Mouse (Mus musculus) heart, embryonic 13.5 days (tissue): Measurements from ENCODE around the gene Vps37c. TPM values are rescaled to one million over a fixed set of nuclear protein-coding genes. Genes with fewer than 3 reads are reported as not detected.

ENCODE experiments used
- ATAC-seq: fragments of 200-750 bp; cut with Nextera tagmentation; 2 replicates; pipeline ENCODE4 v1.8.0; 2017; ENCODE audit warnings: moderate TSS enrichment; ENCODE audit not compliant: insufficient number of reproducible peaks, low FRiP score, low TSS enrichment; ENCODE audit errors: extremely low read depth
- H3K27ac ChIP-seq: fragments of 300-500 bp; sonication (generic); replicated peaks from 2 replicates; pipeline ENCODE4 v1.5.1; 2015; ENCODE audit warnings: moderate library complexity, mild to moderate bottlenecking, inconsistent platforms
- H3K27me3 ChIP-seq: fragments of 300-500 bp; sonication (generic); replicated peaks from 2 replicates; pipeline ENCODE4 v1.6.1; 2015; ENCODE audit warnings: mild to moderate bottlenecking, inconsistent platforms
- H3K36me3 ChIP-seq: fragments of 300-500 bp; sonication (generic); 2 replicates; pipeline ENCODE4 v1.6.1; 2015; ENCODE audit warnings: mild to moderate bottlenecking, inconsistent platforms
- H3K4me1 ChIP-seq: fragments of 300-500 bp; sonication (generic); 2 replicates; pipeline ENCODE4 v1.6.1; 2015; ENCODE audit warnings: inconsistent platforms
- H3K4me2 ChIP-seq: fragments of 300-500 bp; sonication (generic); 2 replicates; pipeline ENCODE4 v1.6.1; 2015; ENCODE audit warnings: inconsistent platforms, mild to moderate bottlenecking, moderate library complexity
- H3K4me3 ChIP-seq: fragments of 300-500 bp; sonication (generic); 2 replicates; pipeline ENCODE4 v1.5.1; 2015; ENCODE audit warnings: moderate library complexity, mild to moderate bottlenecking, inconsistent platforms
- H3K9ac ChIP-seq: fragments of 300-500 bp; sonication (generic); 2 replicates; pipeline ENCODE4 v1.6.1; 2015; ENCODE audit warnings: inconsistent platforms, mild to moderate bottlenecking, moderate library complexity
- H3K9me3 ChIP-seq: fragments of 300-500 bp; sonication (generic); 2 replicates; pipeline ENCODE4 v1.6.1; 2016; ENCODE audit warnings: inconsistent platforms
- WGBS: fragments of 180-500 bp; shearing (Covaris S2); methylation state at CpG from one replicate; pipeline ENCODE4 v1.1.7; 2015; ENCODE audit warnings: mixed read lengths; 5-methylcytosine and 5-hydroxymethylcytosine counted together
- polyA plus RNA-seq: library from polyadenylated mRNA; unstranded; fragments of >200 nt; fragmentation: Nextera tagmentation; extraction: Ambion mirVana; gene quantifications from 2 replicates; pipeline ENCODE4 v1.2.1, GENCODE M21; 2015

Gene Vps37c
- polyA plus RNA-seq, 1 experiment from 2014 or later = 28.4 TPM

DNA sequence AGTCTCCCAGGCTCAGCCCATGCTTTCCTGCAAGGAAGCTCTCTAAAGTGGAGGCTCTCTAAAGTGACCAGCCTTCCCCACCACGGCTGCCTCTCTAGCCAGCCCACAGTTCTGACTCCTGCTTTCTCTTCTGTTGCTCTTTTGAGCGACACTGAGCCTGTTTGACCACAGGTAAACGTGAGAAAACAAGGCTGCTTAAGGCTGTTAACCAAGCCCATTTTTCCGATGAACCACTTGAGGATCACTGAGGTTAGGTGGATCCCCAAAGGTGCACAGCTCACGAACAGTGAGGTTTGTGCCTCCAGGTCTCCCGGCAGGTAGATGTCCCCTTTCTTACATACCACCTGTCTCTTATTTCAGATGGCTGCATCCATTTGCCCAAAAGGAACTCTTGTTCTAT, 53.6 kb downstream of the Vps37c start:
- Histone ChIP-seq H3K27me3 (no peaks in the 10 kb centered on the region), H3K36me3 (no peaks in the 10 kb centered on the region), H3K4me2 (no peak overlapping the region), H3K27ac (no peak overlapping the region), H3K9ac (no peak overlapping the region), H3K9me3 (no peaks in the 10 kb centered on the region), H3K4me3 (no peak overlapping the region), H3K4me1 (peaks cover 8% of the 10 kb centered on the region)
- ATAC-seq = no peak
- 72% methylated on average over 6 of the region's 6 CpGs for WGBS

- H3K4me1 ChIP-seq = peaks cover 8% of the 10 kb centered on the region
- H3K4me3 ChIP-seq = no peak overlapping the region
- H3K27me3 ChIP-seq = no peaks in the 10 kb centered on the region
- H3K4me2 ChIP-seq = no peak overlapping the region
- H3K9ac ChIP-seq = no peak overlapping the region
- no peak overlapping the region for H3K27ac ChIP-seq
- no peaks in the 10 kb centered on the region for H3K36me3 ChIP-seq
- 55% methylated on average over 3 of the region's 3 CpGs for WGBS
- no peak for ATAC-seq
- no peaks in the 10 kb centered on the region for H3K9me3 ChIP-seq
Observed at GRCm38 (mm10) chr19:10742565-10742964, 54.0 kb downstream of the Vps37c start.

DNA sequence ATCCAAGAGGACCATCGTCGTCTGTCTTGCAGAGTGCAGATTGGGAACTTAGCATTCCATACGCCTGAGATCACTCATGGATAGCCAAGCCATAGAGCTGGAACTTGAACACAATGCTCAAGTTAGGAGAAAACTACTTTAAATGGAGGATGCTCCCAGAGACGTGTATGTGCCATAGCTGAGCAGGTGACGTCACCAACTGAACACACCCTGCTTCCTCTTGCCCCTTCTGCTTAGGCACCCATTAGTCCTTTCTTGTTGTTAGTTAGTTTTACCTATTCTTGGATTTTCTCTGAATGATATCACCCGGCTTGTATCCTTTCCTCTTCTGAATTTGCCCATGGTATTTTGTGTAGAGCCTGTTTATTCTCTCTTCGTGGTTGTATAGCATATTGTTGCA, 58.6 kb downstream of the Vps37c start:
- Histone ChIP-seq H3K9ac (no peak overlapping the region), H3K27ac (no peak overlapping the region), H3K27me3 (no peaks in the 10 kb centered on the region), H3K4me1 (no peaks in the 10 kb centered on the region), H3K36me3 (no peaks in the 10 kb centered on the region), H3K4me3 (no peak overlapping the region), H3K9me3 (no peaks in the 10 kb centered on the region), H3K4me2 (no peak overlapping the region)
- WGBS = 62% methylated on average over 7 of the region's 7 CpGs
- ATAC-seq = no peak

DNA sequence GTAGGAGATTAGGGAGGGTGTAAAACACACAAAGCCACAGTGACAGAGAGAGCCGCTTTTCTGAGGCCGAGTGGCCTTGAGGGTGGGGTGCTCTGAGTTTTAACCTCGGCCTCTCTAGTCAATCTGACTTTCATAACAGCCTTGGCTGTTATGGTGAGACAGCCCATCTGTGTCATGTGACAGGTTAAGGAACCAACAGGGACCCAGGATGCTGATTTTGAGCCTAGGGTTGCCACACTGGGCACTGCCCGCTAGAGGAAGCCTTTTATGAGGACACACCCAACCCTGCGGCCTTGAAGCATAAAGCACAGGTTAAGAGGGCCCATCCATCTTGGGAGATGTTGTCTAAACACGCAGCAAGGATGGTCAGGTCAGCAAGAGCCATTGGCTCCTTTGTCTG, 59.2 kb downstream of the Vps37c start:
- no peak for ATAC-seq
- no peaks in the 10 kb centered on the region for H3K9me3 ChIP-seq
- WGBS = 79% methylated on average over 6 of the region's 6 CpGs
- H3K9ac ChIP-seq = no peak overlapping the region
- no peaks in the 10 kb centered on the region for H3K4me1 ChIP-seq
- H3K27me3 ChIP-seq = no peaks in the 10 kb centered on the region
- H3K36me3 ChIP-seq = no peaks in the 10 kb centered on the region
- no peak overlapping the region for H3K4me2 ChIP-seq
- no peak overlapping the region for H3K4me3 ChIP-seq
- no peak overlapping the region for H3K27ac ChIP-seq

DNA sequence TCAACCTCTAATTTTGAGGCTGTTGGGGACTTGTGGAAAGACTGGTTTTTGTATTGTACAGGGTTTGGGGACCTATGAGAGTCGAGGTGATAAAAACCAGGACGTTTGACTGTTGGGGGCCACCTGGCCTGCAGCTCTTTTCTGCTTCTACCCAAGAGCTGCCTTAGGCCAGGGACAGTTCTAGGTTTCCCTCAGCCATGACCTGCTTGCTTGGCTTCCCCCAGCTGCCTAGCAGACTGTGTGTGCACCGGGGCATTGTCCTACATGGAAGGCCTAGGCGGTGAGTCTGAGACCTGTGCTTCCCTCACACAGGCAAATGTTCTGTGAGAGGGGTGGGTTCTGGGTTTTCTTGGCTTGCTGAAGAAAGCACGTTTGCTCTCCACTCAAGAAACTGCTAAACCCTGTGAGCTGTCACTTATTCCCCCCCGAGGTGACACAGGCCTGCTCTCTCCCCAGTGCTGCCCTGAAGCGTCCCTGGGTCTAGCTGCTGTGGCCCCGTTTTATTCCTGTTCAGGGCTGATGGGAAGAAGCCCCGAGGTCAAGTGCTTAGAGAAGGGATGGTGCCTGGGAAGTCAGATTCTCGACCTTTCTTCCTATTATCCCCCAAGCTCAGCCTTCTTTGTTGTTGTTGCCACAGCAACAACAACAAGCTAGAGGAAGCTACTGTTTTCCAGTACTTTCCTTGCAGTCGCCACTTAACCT, 60.0 kb downstream of the Vps37c start:
- no peaks in the 10 kb centered on the region for H3K9me3 ChIP-seq
- WGBS = 62% methylated on average over 11 of the region's 11 CpGs
- no peak overlapping the region for H3K4me2 ChIP-seq
- no peak overlapping the region for H3K27ac ChIP-seq
- H3K27me3 ChIP-seq = no peaks in the 10 kb centered on the region
- no peaks in the 10 kb centered on the region for H3K4me1 ChIP-seq
- ATAC-seq = no peak
- H3K4me3 ChIP-seq = no peak overlapping the region
- H3K9ac ChIP-seq = no peak overlapping the region
- H3K36me3 ChIP-seq = no peaks in the 10 kb centered on the region

GRCm38 (mm10) chr19:10749295-10749694, 60.8 kb downstream of the Vps37c start:
- H3K36me3 ChIP-seq = no peaks in the 10 kb centered on the region
- no peak for ATAC-seq
- H3K27me3 ChIP-seq = no peaks in the 10 kb centered on the region
- no peak overlapping the region for H3K4me2 ChIP-seq
- H3K4me3 ChIP-seq = no peak overlapping the region
- no peak overlapping the region for H3K27ac ChIP-seq
- H3K9ac ChIP-seq = no peak overlapping the region
- H3K4me1 ChIP-seq = no peaks in the 10 kb centered on the region
- no peaks in the 10 kb centered on the region for H3K9me3 ChIP-seq
- 79% methylated on average over 6 of the region's 6 CpGs for WGBS

DNA sequence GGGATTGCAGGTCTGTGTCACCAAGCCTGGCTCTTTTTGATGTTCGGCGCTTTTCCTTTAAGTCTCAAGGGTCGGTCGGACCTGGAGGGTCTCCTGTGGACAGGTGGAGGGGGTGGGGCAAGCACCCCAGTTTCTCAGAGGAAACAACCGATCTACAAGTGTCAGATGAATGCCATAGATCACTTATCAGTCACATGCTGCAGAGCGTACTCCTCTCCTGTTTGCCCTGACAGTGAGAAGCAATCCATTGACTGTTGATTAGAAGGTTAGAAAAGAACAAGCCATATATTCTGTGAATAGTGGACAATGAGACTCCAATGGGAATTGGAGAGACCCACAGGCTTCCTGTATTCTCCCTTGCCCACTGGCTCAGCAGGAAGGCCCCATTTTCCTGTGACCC, 61.6 kb downstream of the Vps37c start:
- no peak overlapping the region for H3K27ac ChIP-seq
- no peak for ATAC-seq
- 76% methylated on average over 6 of the region's 6 CpGs for WGBS

GRCm38 (mm10) chr19:10751607-10752006, 63.1 kb downstream of the Vps37c start:
- no peaks in the 10 kb centered on the region for H3K4me1 ChIP-seq
- no peak overlapping the region for H3K4me3 ChIP-seq
- no peaks in the 10 kb centered on the region for H3K27me3 ChIP-seq
- WGBS = 83% methylated on average over 1 of the region's 1 CpGs
- H3K27ac ChIP-seq = no peak overlapping the region
- H3K9ac ChIP-seq = no peak overlapping the region
- no peaks in the 10 kb centered on the region for H3K36me3 ChIP-seq
- H3K4me2 ChIP-seq = no peak overlapping the region
- H3K9me3 ChIP-seq = no peaks in the 10 kb centered on the region
- ATAC-seq = no peak

More for the DNA sequence above, 61.6 kb downstream of the Vps37c start:
- H3K9ac ChIP-seq = no peak overlapping the region
- H3K27me3 ChIP-seq = no peaks in the 10 kb centered on the region
- no peaks in the 10 kb centered on the region for H3K36me3 ChIP-seq
- H3K4me1 ChIP-seq = no peaks in the 10 kb centered on the region
- no peak overlapping the region for H3K4me3 ChIP-seq
- no peaks in the 10 kb centered on the region for H3K9me3 ChIP-seq
- H3K4me2 ChIP-seq = no peak overlapping the region

DNA sequence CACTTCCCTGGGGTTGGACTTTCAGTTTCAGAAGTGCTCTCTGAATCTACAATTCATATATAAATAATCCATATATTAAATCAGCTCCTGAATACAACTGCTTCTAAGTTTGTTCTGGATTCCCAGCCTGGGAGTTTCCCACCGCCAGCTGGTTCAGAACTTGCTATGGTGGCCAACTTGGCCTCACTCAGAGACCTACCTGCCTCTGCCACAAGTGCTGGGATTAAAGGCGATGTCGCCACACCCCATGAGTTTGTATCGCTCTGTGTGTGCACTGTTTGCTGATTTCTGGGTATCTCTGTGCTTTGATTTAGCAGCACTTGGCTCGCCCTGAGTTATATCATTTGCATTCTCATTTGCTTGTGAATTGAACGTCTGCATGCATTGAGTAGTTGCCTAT, 63.6 kb downstream of the Vps37c start:
- Histone ChIP-seq H3K4me1 (no peaks in the 10 kb centered on the region), H3K9ac (no peak overlapping the region), H3K27ac (no peak overlapping the region), H3K4me3 (no peak overlapping the region), H3K9me3 (no peaks in the 10 kb centered on the region), H3K27me3 (no peaks in the 10 kb centered on the region), H3K36me3 (no peaks in the 10 kb centered on the region), H3K4me2 (no peak overlapping the region)
- no peak for ATAC-seq
- 85% methylated on average over 6 of the region's 6 CpGs for WGBS

GRCm38 (mm10) chr19:10752646-10753045, 64.1 kb downstream of the Vps37c start:
- Histone ChIP-seq H3K9ac (no peak overlapping the region), H3K27ac (no peak overlapping the region), H3K36me3 (no peaks in the 10 kb centered on the region), H3K4me1 (no peaks in the 10 kb centered on the region), H3K4me2 (no peak overlapping the region), H3K9me3 (no peaks in the 10 kb centered on the region), H3K4me3 (no peak overlapping the region), H3K27me3 (no peaks in the 10 kb centered on the region)
- ATAC-seq = no peak
- 86% methylated on average over 5 of the region's 5 CpGs for WGBS

DNA sequence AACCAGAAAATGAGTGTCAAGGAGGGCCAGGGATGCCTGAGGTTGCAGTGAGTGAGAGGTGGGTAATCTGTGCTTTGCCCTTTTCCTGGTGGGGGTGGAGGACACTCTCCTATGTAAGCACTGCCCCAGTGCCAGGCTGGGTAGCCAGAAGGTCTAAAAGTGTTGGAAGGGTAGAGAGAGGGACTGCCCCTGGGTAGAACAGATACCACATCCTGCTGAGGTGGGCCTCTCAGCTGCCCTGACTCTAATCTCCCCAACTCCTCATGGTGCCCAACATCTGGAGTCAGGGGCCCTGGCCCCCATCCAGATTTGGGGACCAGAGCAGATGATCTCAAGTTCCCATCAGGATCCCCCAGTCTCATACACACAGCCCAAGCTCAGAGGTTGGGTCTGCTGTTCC, 68.6 kb downstream of the Vps37c start:
- Histone ChIP-seq H3K9ac (no peak overlapping the region), H3K27ac (no peak overlapping the region), H3K4me1 (peaks cover 28% of the 10 kb centered on the region), H3K9me3 (no peaks in the 10 kb centered on the region), H3K27me3 (no peaks in the 10 kb centered on the region), H3K4me2 (no peak overlapping the region), H3K36me3 (no peaks in the 10 kb centered on the region), H3K4me3 (no peak overlapping the region)
- no peak for ATAC-seq

DNA sequence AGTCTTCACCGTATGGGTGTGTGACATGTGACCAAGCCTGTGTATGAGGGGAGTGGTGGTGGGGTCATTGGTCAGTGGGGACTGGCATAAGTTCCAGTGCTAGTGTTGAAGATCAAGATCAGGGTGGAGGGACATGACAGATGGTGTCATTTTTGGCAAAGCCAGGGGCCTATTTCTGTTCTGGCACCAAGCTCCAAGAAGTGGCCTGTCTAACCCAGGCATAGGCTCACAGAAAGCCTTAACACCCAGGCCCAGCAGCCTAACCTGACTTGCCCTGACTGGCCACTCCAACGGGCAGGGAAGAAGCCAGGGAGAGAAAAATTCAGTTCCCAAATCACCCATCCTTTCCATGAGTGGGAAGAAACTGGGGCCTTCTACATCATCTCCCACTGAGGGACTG, 69.0 kb downstream of the Vps37c start:
- Histone ChIP-seq H3K9ac (no peak overlapping the region), H3K4me1 (peaks cover 28% of the 10 kb centered on the region), H3K4me3 (no peak overlapping the region), H3K27ac (no peak overlapping the region), H3K36me3 (no peaks in the 10 kb centered on the region), H3K4me2 (no peak overlapping the region), H3K27me3 (no peaks in the 10 kb centered on the region), H3K9me3 (no peaks in the 10 kb centered on the region)
- WGBS = 73% methylated on average over 2 of the region's 2 CpGs
- ATAC-seq = no peak
